Mouse (Mus musculus) cerebellum, adult 2 months (tissue): ENCODE results near the gene Bclaf3. TPM values are rescaled to one million over a fixed set of nuclear protein-coding genes. Genes with fewer than 3 reads are reported as not detected.
A peak's percentile ranks its signal among the peaks of the same experiment; 100 is the strongest.
"Not testable (repeated sequence)": the region's sequence is repeated elsewhere in the genome, so short reads cannot be mapped to it uniquely, and the experiment has no call there.

ENCODE experiments used
- DNase-seq, 2 experiments: peaks; one replicate each; pipeline ENCODE4 v3.0.0; 2021
- H3K27ac ChIP-seq: fragments of 200-500 bp; 2 replicates; pipeline ENCODE4 v1.5.1; 2012; ENCODE audit warnings: low read length, control low read depth, inconsistent platforms; ENCODE audit not compliant: insufficient read depth
- H3K27me3 ChIP-seq: fragments of 200-500 bp; 2 replicates; pipeline ENCODE4 v1.6.1; 2012; ENCODE audit warnings: inconsistent platforms, mild to moderate bottlenecking, low read length, moderate library complexity; ENCODE audit not compliant: control insufficient read depth, insufficient read depth
- H3K4me1 ChIP-seq: fragments of 200-500 bp; 2 replicates; pipeline ENCODE4 v1.6.1; 2011; ENCODE audit warnings: low read length; ENCODE audit not compliant: control insufficient read depth, insufficient read depth
- H3K4me3 ChIP-seq: fragments of 200-500 bp; replicated peaks from 2 replicates; pipeline ENCODE3; 2011; ENCODE audit warnings: mild to moderate bottlenecking, low read depth, low read length, control low read depth; ENCODE audit not compliant: insufficient read depth
- CTCF ChIP-seq: fragments of 200-500 bp; IDR thresholded peaks from 2 replicates; pipeline ENCODE4 v1.5.1; 2011; ENCODE audit warnings: low read depth, mild to moderate bottlenecking, control low read depth, low read length, moderate library complexity, borderline replicate concordance; ENCODE audit not compliant: insufficient read depth
- POLR2A ChIP-seq: fragments of 200-500 bp; IDR thresholded peaks from 2 replicates; pipeline ENCODE4 v1.6.1; 2011; ENCODE audit warnings: low read length, control low read depth, borderline replicate concordance; ENCODE audit not compliant: insufficient read depth
- WGBS: fragments of 180-500 bp; shearing (Covaris S2); methylation state at CpG from one replicate; pipeline ENCODE4 v1.1.7; 2018; 5-methylcytosine and 5-hydroxymethylcytosine counted together
- polyA plus RNA-seq: library from polyadenylated mRNA; depleted of rRNA; stranded (reverse); fragments of >200 nt; gene quantifications from 2 replicates; pipeline ENCODE4 v1.2.3, GENCODE M21; 2012

The Bclaf3 gene
- polyA plus RNA-seq, 1 experiment = 9.6 TPM

GRCm38 (mm10) chrX:159510716-159511051 is 15.8 kb upstream of the Bclaf3 start:
- WGBS = 75% methylated on average over 9 of the region's 9 CpGs
- no peak overlapping the region for H3K4me3 ChIP-seq
- H3K27ac ChIP-seq = no peak overlapping the region
- H3K27me3 ChIP-seq = no peaks in the 10 kb centered on the region
- TF ChIP-seq POLR2A = no peak
- no peak for TF ChIP-seq CTCF
- no peak for DNase-seq
- H3K4me1 ChIP-seq = no peaks in the 10 kb centered on the region

GRCm38 (mm10) chrX:159515599-159515998 is 10.9 kb upstream of the Bclaf3 start:
- Histone ChIP-seq H3K4me3 (no peak overlapping the region), H3K27me3 (no peaks in the 10 kb centered on the region), H3K27ac (no peak overlapping the region), H3K4me1 (no peaks in the 10 kb centered on the region)
- DNase-seq = no peak
- TF ChIP-seq CTCF (no peak), POLR2A (no peak)
- WGBS = 89% methylated on average over 6 of the region's 6 CpGs

- Histone ChIP-seq H3K27me3 (no peaks in the 10 kb centered on the region), H3K4me3 (no peak overlapping the region), H3K4me1 (no peaks in the 10 kb centered on the region), H3K27ac (no peak overlapping the region)
- WGBS = 90% methylated on average over 3 of the region's 3 CpGs
- DNase-seq = no peak
- TF ChIP-seq POLR2A (no peak), CTCF (no peak)
Observed at GRCm38 (mm10) chrX:159521780-159522179, 4.7 kb upstream of the Bclaf3 start.

GRCm38 (mm10) chrX:159522651-159523050 is 3.8 kb upstream of the Bclaf3 start:
- WGBS = 85% methylated on average over 4 of the region's 4 CpGs
- H3K27me3 ChIP-seq = no peaks in the 10 kb centered on the region
- no peaks in the 10 kb centered on the region for H3K4me1 ChIP-seq
- no peak for TF ChIP-seq CTCF
- no peak for TF ChIP-seq POLR2A
- no peak for DNase-seq
- H3K4me3 ChIP-seq = no peak overlapping the region
- no peak overlapping the region for H3K27ac ChIP-seq

GRCm38 (mm10) chrX:159532427-159532810 is 5.9 kb downstream of the Bclaf3 start:
- peak; percentile 94 for DNase-seq
- TF ChIP-seq POLR2A (peak; percentile 37; the same call in 1 of the 2 replicates), CTCF (peak; percentile 66)
- Histone ChIP-seq H3K27ac (no peak overlapping the region), H3K27me3 (no peaks in the 10 kb centered on the region), H3K4me3 (peak overlapping the region; percentile 71), H3K4me1 (no peaks in the 10 kb centered on the region)
- 9% methylated on average over 35 of the region's 38 CpGs for WGBS

GRCm38 (mm10) chrX:159532811-159533462 is 6.4 kb downstream of the Bclaf3 start:
- TF ChIP-seq CTCF (no peak), POLR2A (no peak)

GRCm38 (mm10) chrX:159541936-159542335 is 15.4 kb downstream of the Bclaf3 start:
- Histone ChIP-seq H3K4me1 (no peaks in the 10 kb centered on the region), H3K27me3 (no peaks in the 10 kb centered on the region), H3K27ac (no peak overlapping the region), H3K4me3 (no peak overlapping the region)
- TF ChIP-seq POLR2A = no peak
- no peak for TF ChIP-seq CTCF
- no peak for DNase-seq
- WGBS = 95% methylated on average over 18 of the region's 18 CpGs

More at GRCm38 (mm10) chrX:159532811-159533462, 6.4 kb downstream of the Bclaf3 start:
- Histone ChIP-seq H3K4me3 (peak overlapping the region; percentile 71), H3K27ac (no peak overlapping the region), H3K27me3 (no peaks in the 10 kb centered on the region), H3K4me1 (no peaks in the 10 kb centered on the region)
- 12% methylated on average over 42 of the region's 56 CpGs for WGBS
- no peak for DNase-seq

GRCm38 (mm10) chrX:159547093-159547492 is 20.6 kb downstream of the Bclaf3 start:
- H3K4me1 ChIP-seq = no peaks in the 10 kb centered on the region
- WGBS = 97% methylated on average over 5 of the region's 5 CpGs

GRCm38 (mm10) chrX:159584738-159585137 is 58.2 kb downstream of the Bclaf3 start:
- 37% methylated on average over 7 of the region's 7 CpGs for WGBS
- H3K4me1 ChIP-seq, H3K4me3 ChIP-seq, H3K27ac ChIP-seq, DNase-seq, H3K27me3 ChIP-seq: not testable (repeated sequence)

More at GRCm38 (mm10) chrX:159547093-159547492, 20.6 kb downstream of the Bclaf3 start:
- TF ChIP-seq POLR2A = no peak
- TF ChIP-seq CTCF = no peak
- Histone ChIP-seq H3K27ac (no peak overlapping the region), H3K4me3 (no peak overlapping the region), H3K27me3 (no peaks in the 10 kb centered on the region)
- no peak for DNase-seq
